Mouse (Mus musculus) lung, embryonic 14.5 days (tissue): ENCODE results near the gene Vezf1. TPM values are rescaled to one million over a fixed set of nuclear protein-coding genes. Genes with fewer than 3 reads are reported as not detected.

Source experiments
- ATAC-seq: fragments of 200-750 bp; cut with Nextera tagmentation; 2 replicates; pipeline ENCODE4 v1.8.0; 2017; ENCODE audit warnings: mild to moderate bottlenecking, moderate TSS enrichment, moderate library complexity; ENCODE audit not compliant: insufficient read depth
- DNase-seq: peaks from one replicate; pipeline ENCODE4 v3.0.0-alpha.2; 2015
- H3K27ac ChIP-seq: fragments of 300-500 bp; sonication (generic); 2 replicates; pipeline ENCODE4 v1.5.1; 2014; ENCODE audit warnings: low read depth, mild to moderate bottlenecking, moderate library complexity
- H3K27me3 ChIP-seq: fragments of 300-500 bp; sonication (generic); 2 replicates; pipeline ENCODE4 v1.6.1; 2014; ENCODE audit warnings: low read length, control low read depth; ENCODE audit not compliant: insufficient read depth
- H3K36me3 ChIP-seq: fragments of 300-500 bp; sonication (generic); 2 replicates; pipeline ENCODE4 v1.6.1; 2014; ENCODE audit warnings: control low read depth; ENCODE audit not compliant: insufficient read depth
- H3K4me1 ChIP-seq: fragments of 300-500 bp; sonication (generic); 2 replicates; pipeline ENCODE4 v1.6.1; 2014; ENCODE audit warnings: antibody characterized with exemption, control low read depth; ENCODE audit not compliant: insufficient read depth
- H3K4me2 ChIP-seq: fragments of 300-500 bp; sonication (generic); 2 replicates; pipeline ENCODE4 v1.6.1; 2014; ENCODE audit warnings: mild to moderate bottlenecking
- H3K4me3 ChIP-seq: fragments of 300-500 bp; sonication (generic); 2 replicates; pipeline ENCODE4 v1.5.1; 2014; ENCODE audit warnings: low read depth, low read length
- H3K9ac ChIP-seq: fragments of 300-500 bp; sonication (generic); 2 replicates; pipeline ENCODE4 v1.6.1; 2014
- H3K9me3 ChIP-seq: fragments of 300-500 bp; sonication (generic); 2 replicates; pipeline ENCODE4 v1.6.1; 2016; ENCODE audit warnings: low read depth, low read length, control low read depth
- CTCF ChIP-seq: IDR thresholded peaks from 2 replicates; pipeline ENCODE4 v1.5.1; 2016; ENCODE audit warnings: antibody characterized with exemption, low read depth
- WGBS: fragments of 180-500 bp; shearing (Covaris S2); extraction: QIAGEN DNeasy Blood & Tissue Kit; methylation state at CpG from one replicate; pipeline ENCODE4 v1.1.7; 2014; 5-methylcytosine and 5-hydroxymethylcytosine counted together
- polyA plus RNA-seq: library from polyadenylated mRNA; unstranded; fragments of >200 nt; fragmentation: Nextera tagmentation; extraction: Ambion mirVana; gene quantifications from 2 replicates; pipeline ENCODE4 v1.2.1, GENCODE M21; 2014

Gene Vezf1
- polyA plus RNA-seq, 1 experiment from 2014 or later, result 44.5 TPM

DNA sequence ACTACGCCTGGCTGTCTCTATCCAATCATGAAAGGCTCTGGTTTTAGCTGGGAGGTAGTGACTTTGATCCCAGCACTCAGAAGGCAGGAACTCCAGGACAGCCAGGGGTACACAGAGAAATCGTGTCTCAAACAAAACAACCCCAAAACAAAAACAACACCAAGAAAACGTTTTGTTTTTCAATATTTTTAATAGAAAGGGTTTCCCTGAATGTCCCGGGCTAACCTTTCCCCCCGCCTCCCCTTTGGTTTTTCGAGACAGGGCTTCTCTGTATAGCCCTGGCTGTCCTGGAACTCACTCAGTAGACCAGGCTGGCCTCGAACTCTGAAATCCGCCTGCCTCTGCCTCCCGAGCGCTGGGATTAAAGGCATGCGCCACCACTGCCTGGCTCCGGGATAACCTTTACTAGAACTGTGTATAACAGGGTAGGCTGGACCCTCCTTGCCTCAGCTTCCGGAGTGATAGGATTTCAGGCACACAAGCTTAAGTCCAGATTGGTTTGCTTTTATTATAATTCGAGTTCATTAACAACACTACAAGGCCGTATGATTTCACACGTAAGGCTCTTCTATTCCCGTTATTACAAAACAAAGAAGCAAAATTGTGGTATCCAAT is 21.6 kb upstream of the Vezf1 start:
- no peak for TF ChIP-seq CTCF
- Histone ChIP-seq H3K36me3 (peaks cover 25% of the 10 kb centered on the region), H3K9ac (peak overlapping the region; percentile 100), H3K4me1 (peaks cover 14% of the 10 kb centered on the region), H3K27ac (peak overlapping the region; percentile 100), H3K4me3 (peak overlapping the region; percentile 99), H3K4me2 (peak overlapping the region; percentile 93), H3K9me3 (no peaks in the 10 kb centered on the region), H3K27me3 (no peaks in the 10 kb centered on the region)
- no peak for DNase-seq
- WGBS, result 52% methylated on average over 17 of the region's 17 CpGs
- no peak for ATAC-seq

DNA sequence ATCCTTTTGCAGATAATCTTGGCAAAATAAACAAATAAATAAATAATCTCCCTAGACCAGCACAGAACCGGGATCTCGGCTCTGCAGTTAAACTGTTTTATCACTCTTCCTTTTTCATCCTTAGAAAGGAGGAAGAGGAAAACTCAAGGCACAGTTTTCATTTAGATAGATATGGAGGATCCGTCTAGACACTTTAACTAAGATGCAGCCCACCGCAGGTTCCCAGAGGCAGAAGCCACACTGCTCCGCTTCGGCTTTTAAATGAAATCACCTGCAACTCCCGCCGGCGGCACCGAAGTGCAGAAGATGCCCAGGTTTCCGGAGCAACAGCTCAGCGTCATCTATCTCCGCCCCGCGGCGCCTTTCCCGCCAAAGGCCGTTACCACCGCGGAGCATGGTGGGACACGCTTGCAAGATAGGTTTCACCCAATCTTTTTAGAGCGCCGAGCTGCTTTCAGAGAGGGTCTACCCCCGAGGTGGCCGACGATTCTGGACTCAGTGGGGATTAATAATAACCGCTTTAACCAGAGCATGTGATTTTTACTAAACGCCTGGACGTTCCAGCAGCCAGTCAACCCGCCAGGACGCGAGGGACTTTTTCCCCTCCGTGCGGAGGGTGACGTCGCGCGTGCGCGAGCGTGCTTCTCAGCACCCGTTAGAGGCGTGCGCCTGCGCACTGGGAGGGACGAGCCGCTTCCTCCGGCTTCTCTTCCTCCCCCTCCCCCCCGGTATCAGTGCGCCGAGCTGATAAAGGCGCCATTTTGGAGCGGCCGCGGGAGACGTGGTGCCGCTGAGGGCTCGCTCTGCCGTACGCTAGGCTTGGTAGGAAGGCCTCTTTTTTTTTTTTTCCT is 20.9 kb upstream of the Vezf1 start, which contains the start of gene Srsf1:
Srsf1 (plus strand) TSS at position 430 of the 851 bp plus-strand sequence.
- peak; percentile 99 for DNase-seq
- Histone ChIP-seq H3K27ac (peak within 1 kb of the TSS; percentile 100), H3K4me3 (peak within 1 kb of the TSS; percentile 99), H3K36me3 (peaks cover 29% of the 10 kb centered on the region), H3K9me3 (no peaks in the 10 kb centered on the region), H3K27me3 (no peaks in the 10 kb centered on the region), H3K9ac (peak within 1 kb of the TSS; percentile 100), H3K4me2 (peak within 1 kb of the TSS; percentile 93), H3K4me1 (peaks cover 14% of the 10 kb centered on the region)
- TF ChIP-seq CTCF, result no peak
- ATAC-seq, result peak; percentile 92
- under 1% methylated on average over 60 of the region's 60 CpGs for WGBS

GRCm38 (mm10) chr11:88047871-88048531 is 20.1 kb upstream of the Vezf1 start:
- ATAC-seq, result peak; percentile 77
- Histone ChIP-seq H3K4me2 (peak overlapping the region; percentile 93), H3K4me1 (peaks cover 14% of the 10 kb centered on the region), H3K9me3 (no peaks in the 10 kb centered on the region), H3K9ac (peak overlapping the region; percentile 100), H3K36me3 (peaks cover 35% of the 10 kb centered on the region), H3K27ac (peak overlapping the region; percentile 100), H3K27me3 (no peaks in the 10 kb centered on the region), H3K4me3 (peak overlapping the region; percentile 99)
- DNase-seq, result peak; percentile 81
- TF ChIP-seq CTCF, result no peak
- WGBS, result under 1% methylated on average over 76 of the region's 76 CpGs

GRCm38 (mm10) chr11:88048961-88049670 is 19.0 kb upstream of the Vezf1 start:
- H3K27ac ChIP-seq, result no peak overlapping the region
- whole genome bisulfite sequencing, result 11% methylated on average over 26 of the region's 26 CpGs
- TF ChIP-seq CTCF, result no peak

DNA sequence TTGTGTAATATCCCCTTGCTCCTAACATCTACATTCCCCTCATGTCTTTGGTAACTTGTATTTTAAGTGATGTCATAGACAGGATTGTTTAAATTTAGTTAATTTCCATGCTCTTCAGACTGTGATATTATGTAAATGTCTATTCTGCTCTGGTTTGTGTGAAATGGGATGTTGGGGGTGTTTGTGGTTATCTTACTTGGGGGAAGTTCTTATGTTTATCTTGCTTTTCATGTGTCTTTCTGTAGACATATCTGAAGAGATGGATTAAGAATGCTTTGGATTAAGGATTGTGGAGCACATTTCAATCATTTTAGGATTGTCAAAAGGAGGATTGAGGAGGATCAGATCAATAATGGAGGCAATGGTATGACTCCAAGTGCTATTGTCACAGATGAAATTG is 18.3 kb upstream of the Vezf1 start:
- no peaks in the 10 kb centered on the region for H3K9me3 ChIP-seq
- H3K27ac ChIP-seq, result no peak overlapping the region
- peak overlapping the region; percentile 99 for H3K4me3 ChIP-seq
- peaks cover 46% of the 10 kb centered on the region for H3K36me3 ChIP-seq
- ATAC-seq (no peak), DNase-seq (no peak)
- H3K27me3 ChIP-seq, result no peaks in the 10 kb centered on the region
- H3K4me2 ChIP-seq, result peak overlapping the region; percentile 93
- TF ChIP-seq CTCF, result no peak
- peak overlapping the region; percentile 100 for H3K9ac ChIP-seq
- peaks cover 14% of the 10 kb centered on the region for H3K4me1 ChIP-seq

More at GRCm38 (mm10) chr11:88048961-88049670, 19.0 kb upstream of the Vezf1 start:
- Histone ChIP-seq H3K9ac (peak overlapping the region; percentile 100), H3K9me3 (no peaks in the 10 kb centered on the region), H3K4me3 (peak overlapping the region; percentile 99), H3K36me3 (peaks cover 41% of the 10 kb centered on the region), H3K4me2 (peak overlapping the region; percentile 93), H3K27me3 (no peaks in the 10 kb centered on the region), H3K4me1 (peaks cover 14% of the 10 kb centered on the region)
- ATAC-seq (no peak), DNase-seq (peak; percentile 28)

DNA sequence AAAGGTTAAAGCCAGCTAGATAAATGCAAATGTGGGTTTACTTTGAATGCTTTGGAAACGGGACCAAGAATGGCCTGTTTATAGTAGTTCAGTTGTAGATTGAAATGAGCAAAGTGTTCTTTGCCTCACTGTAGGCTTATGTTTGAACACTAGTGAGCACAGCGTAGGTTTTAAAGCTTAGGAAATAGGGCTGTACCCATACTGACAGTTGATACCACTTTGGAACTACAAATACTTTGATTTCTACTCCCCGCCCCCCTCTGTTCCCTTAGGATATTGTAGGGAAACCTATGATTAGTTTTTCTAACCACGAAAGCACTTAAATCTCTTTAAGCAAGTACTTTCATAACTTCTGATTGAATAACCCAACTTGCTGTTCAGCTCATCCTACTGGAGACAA is 15.4 kb upstream of the Vezf1 start:
- H3K4me2 ChIP-seq, result no peak overlapping the region
- no peak overlapping the region for H3K9ac ChIP-seq
- no peaks in the 10 kb centered on the region for H3K9me3 ChIP-seq
- no peak for TF ChIP-seq CTCF
- no peak overlapping the region for H3K27ac ChIP-seq
- ATAC-seq (no peak), DNase-seq (no peak)
- H3K4me3 ChIP-seq, result no peak overlapping the region
- H3K4me1 ChIP-seq, result peaks cover 10% of the 10 kb centered on the region
- no peaks in the 10 kb centered on the region for H3K27me3 ChIP-seq
- peaks cover 55% of the 10 kb centered on the region for H3K36me3 ChIP-seq
- 83% methylated on average over 4 of the region's 4 CpGs for WGBS
